Mouse (Mus musculus) heart, embryonic 12.5 days (tissue): Measurements from ENCODE around the gene Gnat2. TPM values are rescaled to one million over a fixed set of nuclear protein-coding genes. Genes with fewer than 3 reads are reported as not detected.

Source experiments
- ATAC-seq: fragments of 200-750 bp; cut with Nextera tagmentation; 2 replicates; pipeline ENCODE4 v1.8.0; 2017; ENCODE audit warnings: moderate TSS enrichment, moderate library complexity; ENCODE audit not compliant: insufficient number of reproducible peaks, low FRiP score
- H3K27ac ChIP-seq: fragments of 300-500 bp; sonication (generic); 2 replicates; pipeline ENCODE4 v1.5.1; 2016; ENCODE audit warnings: mild to moderate bottlenecking, moderate library complexity; ENCODE audit not compliant: poor library complexity, severe bottlenecking
- H3K27me3 ChIP-seq: fragments of 300-500 bp; sonication (generic); replicated peaks from 2 replicates; pipeline ENCODE4 v1.6.1; 2016; ENCODE audit warnings: mild to moderate bottlenecking, moderate library complexity
- H3K36me3 ChIP-seq: fragments of 300-500 bp; sonication (generic); 2 replicates; pipeline ENCODE4 v1.6.1; 2016; ENCODE audit warnings: mild to moderate bottlenecking, moderate library complexity
- H3K4me1 ChIP-seq: fragments of 300-500 bp; sonication (generic); replicated peaks from 2 replicates; pipeline ENCODE4 v1.6.1; 2016; ENCODE audit warnings: mild to moderate bottlenecking
- H3K4me2 ChIP-seq: fragments of 300-500 bp; sonication (generic); 2 replicates; pipeline ENCODE4 v1.6.1; 2016; ENCODE audit warnings: mild to moderate bottlenecking, moderate library complexity
- H3K4me3 ChIP-seq: fragments of 300-500 bp; sonication (generic); 2 replicates; pipeline ENCODE4 v1.5.1; 2016; ENCODE audit warnings: mild to moderate bottlenecking
- H3K9ac ChIP-seq: fragments of 300-500 bp; sonication (generic); 2 replicates; pipeline ENCODE4 v1.6.1; 2016; ENCODE audit warnings: mild to moderate bottlenecking, moderate library complexity
- H3K9me3 ChIP-seq: fragments of 300-500 bp; sonication (generic); replicated peaks from 2 replicates; pipeline ENCODE4 v1.6.1; 2016; ENCODE audit warnings: mild to moderate bottlenecking, moderate library complexity
- WGBS: fragments of 180-500 bp; shearing (Covaris S2); methylation state at CpG from one replicate; pipeline ENCODE4 v1.1.7; 2016; 5-methylcytosine and 5-hydroxymethylcytosine counted together
- polyA plus RNA-seq: library from polyadenylated mRNA; unstranded; fragments of >200 nt; fragmentation: Nextera tagmentation; extraction: Ambion mirVana; gene quantifications from 2 replicates; pipeline ENCODE4 v1.2.1, GENCODE M21; 2016

Gene Gnat2
- polyA plus RNA-seq, 1 experiment from 2014 or later, result 0.98 TPM

GRCm38 (mm10) chr3:108069231-108069870, 23.2 kb upstream of the Gnat2 start:
- no peak overlapping the region for H3K27ac ChIP-seq
- ATAC-seq, result peak; percentile 40; the same call in 1 of the 2 replicates
- no peak overlapping the region for H3K4me3 ChIP-seq
- peaks cover 18% of the 10 kb centered on the region for H3K4me1 ChIP-seq
- H3K9ac ChIP-seq, result peak overlapping the region; percentile 39; the same call in 1 of the 2 replicates
- H3K9me3 ChIP-seq, result no peaks in the 10 kb centered on the region
- H3K27me3 ChIP-seq, result no peaks in the 10 kb centered on the region
- WGBS, result 45% methylated on average over 13 of the region's 13 CpGs
- H3K4me2 ChIP-seq, result peak overlapping the region; percentile 42
- peaks cover 11% of the 10 kb centered on the region for H3K36me3 ChIP-seq

GRCm38 (mm10) chr3:108070295-108071293, 22.0 kb upstream of the Gnat2 start:
- Histone ChIP-seq H3K9ac (no peak overlapping the region), H3K9me3 (no peaks in the 10 kb centered on the region), H3K4me3 (no peak overlapping the region), H3K36me3 (peaks cover 24% of the 10 kb centered on the region), H3K27me3 (no peaks in the 10 kb centered on the region), H3K4me1 (peaks cover 18% of the 10 kb centered on the region), H3K4me2 (no peak overlapping the region), H3K27ac (no peak overlapping the region)
- ATAC-seq, result no peak
- 61% methylated on average over 10 of the region's 10 CpGs for WGBS

GRCm38 (mm10) chr3:108072983-108073569, 19.5 kb upstream of the Gnat2 start:
- Histone ChIP-seq H3K36me3 (peaks cover 48% of the 10 kb centered on the region), H3K9ac (no peak overlapping the region)

GRCm38 (mm10) chr3:108076836-108077235, 15.8 kb upstream of the Gnat2 start:
- Histone ChIP-seq H3K4me2 (no peak overlapping the region), H3K4me3 (no peak overlapping the region), H3K9ac (no peak overlapping the region), H3K27me3 (no peaks in the 10 kb centered on the region), H3K4me1 (peaks cover 16% of the 10 kb centered on the region), H3K36me3 (peaks cover 71% of the 10 kb centered on the region), H3K9me3 (no peaks in the 10 kb centered on the region), H3K27ac (no peak overlapping the region)
- no peak for ATAC-seq
- WGBS, result 95% methylated on average over 9 of the region's 9 CpGs

More at GRCm38 (mm10) chr3:108072983-108073569, 19.5 kb upstream of the Gnat2 start:
- H3K4me2 ChIP-seq, result no peak overlapping the region
- 79% methylated on average over 10 of the region's 10 CpGs for WGBS
- no peaks in the 10 kb centered on the region for H3K9me3 ChIP-seq
- no peak overlapping the region for H3K27ac ChIP-seq
- no peak overlapping the region for H3K4me3 ChIP-seq
- peaks cover 18% of the 10 kb centered on the region for H3K4me1 ChIP-seq
- no peak for ATAC-seq
- H3K27me3 ChIP-seq, result no peaks in the 10 kb centered on the region

- Histone ChIP-seq H3K36me3 (peaks cover 40% of the 10 kb centered on the region), H3K4me1 (peaks cover 49% of the 10 kb centered on the region), H3K27me3 (no peaks in the 10 kb centered on the region), H3K27ac (peak overlapping the region; percentile 7; the same call in 1 of the 2 replicates), H3K4me3 (0 out of 2 replicates have a peak overlapping the region, but pooled peaks have one; percentile 4), H3K9me3 (no peaks in the 10 kb centered on the region), H3K4me2 (peak overlapping the region; percentile 98), H3K9ac (peak overlapping the region; percentile 42; the same call in 1 of the 2 replicates)
- no peak for ATAC-seq
- 45% methylated on average over 4 of the region's 4 CpGs for whole genome bisulfite sequencing
Measured at GRCm38 (mm10) chr3:108081681-108082080, 10.9 kb upstream of the Gnat2 start.

- WGBS, result 61% methylated on average over 1 of the region's 1 CpGs
- H3K4me2 ChIP-seq, result peak overlapping the region; percentile 98
- H3K27me3 ChIP-seq, result no peaks in the 10 kb centered on the region
- peaks cover 56% of the 10 kb centered on the region for H3K4me1 ChIP-seq
- peak overlapping the region; percentile 42 for H3K9ac ChIP-seq
- H3K4me3 ChIP-seq, result 0 out of 2 replicates have a peak overlapping the region, but pooled peaks have one; percentile 4
- H3K36me3 ChIP-seq, result peaks cover 33% of the 10 kb centered on the region
- no peak for ATAC-seq
- H3K27ac ChIP-seq, result peak overlapping the region; percentile 22; the same call in 1 of the 2 replicates
- no peaks in the 10 kb centered on the region for H3K9me3 ChIP-seq
Measured at GRCm38 (mm10) chr3:108082251-108082875, 10.2 kb upstream of the Gnat2 start.

- H3K9me3 ChIP-seq, result no peaks in the 10 kb centered on the region
- 16% methylated on average over 2 of the region's 2 CpGs for WGBS
- H3K27ac ChIP-seq, result no peak overlapping the region
- H3K4me1 ChIP-seq, result peaks cover 57% of the 10 kb centered on the region
- H3K4me2 ChIP-seq, result peak overlapping the region; percentile 98
- H3K27me3 ChIP-seq, result no peaks in the 10 kb centered on the region
- peak overlapping the region; percentile 42 for H3K9ac ChIP-seq
- H3K36me3 ChIP-seq, result peaks cover 27% of the 10 kb centered on the region
- no peak for ATAC-seq
- no peak overlapping the region for H3K4me3 ChIP-seq
Measured at GRCm38 (mm10) chr3:108083161-108083560, 9.4 kb upstream of the Gnat2 start.

- H3K9me3 ChIP-seq, result no peaks in the 10 kb centered on the region
- no peak overlapping the region for H3K9ac ChIP-seq
- no peak for ATAC-seq
- WGBS, result 53% methylated on average over 4 of the region's 4 CpGs
- H3K4me3 ChIP-seq, result peak overlapping the region; percentile 77
- peak overlapping the region; percentile 98 for H3K4me2 ChIP-seq
- H3K27me3 ChIP-seq, result no peaks in the 10 kb centered on the region
- peaks cover 62% of the 10 kb centered on the region for H3K4me1 ChIP-seq
- H3K27ac ChIP-seq, result no peak overlapping the region
- peaks cover 20% of the 10 kb centered on the region for H3K36me3 ChIP-seq
Measured at GRCm38 (mm10) chr3:108083904-108084407, 8.6 kb upstream of the Gnat2 start.

GRCm38 (mm10) chr3:108084767-108085270, 7.8 kb upstream of the Gnat2 start:
- Histone ChIP-seq H3K36me3 (peaks cover 12% of the 10 kb centered on the region), H3K27me3 (no peaks in the 10 kb centered on the region), H3K4me1 (peaks cover 63% of the 10 kb centered on the region), H3K9me3 (no peaks in the 10 kb centered on the region), H3K4me2 (peak overlapping the region; percentile 98), H3K9ac (peak overlapping the region; percentile 83), H3K4me3 (peak overlapping the region; percentile 77), H3K27ac (peak overlapping the region; percentile 90; the same call in 1 of the 2 replicates)
- 13% methylated on average over 13 of the region's 13 CpGs for WGBS
- peak; percentile 2; the same call in 1 of the 2 replicates for ATAC-seq

GRCm38 (mm10) chr3:108085281-108085720, 7.3 kb upstream of the Gnat2 start:
- peak overlapping the region; percentile 98 for H3K4me2 ChIP-seq
- H3K27me3 ChIP-seq, result no peaks in the 10 kb centered on the region
- peak; percentile 87 for ATAC-seq
- peak overlapping the region; percentile 83 for H3K9ac ChIP-seq
- H3K4me1 ChIP-seq, result peaks cover 67% of the 10 kb centered on the region
- peaks cover 7% of the 10 kb centered on the region for H3K36me3 ChIP-seq
- H3K9me3 ChIP-seq, result no peaks in the 10 kb centered on the region
- H3K4me3 ChIP-seq, result peak overlapping the region; percentile 77
- WGBS, result 0% methylated on average over 14 of the region's 14 CpGs
- H3K27ac ChIP-seq, result peak overlapping the region; percentile 90
